Mouse (Mus musculus) G1E-ER4 (cell line): Measurements from ENCODE around the gene Slc9a3r2. TPM values are rescaled to one million over a fixed set of nuclear protein-coding genes. Genes with fewer than 3 reads are reported as not detected.

Source experiments
- GATA1 ChIP-seq: IDR thresholded peaks from one replicate; pipeline ENCODE4 v1.8.0; 2012; ENCODE audit warnings: low read length, inconsistent platforms
- polyA plus RNA-seq: library from polyadenylated mRNA; stranded (reverse); fragments of >175 nt; gene quantifications from 2 replicates; pipeline ENCODE4 v1.2.3, GENCODE M21; 2012

Slc9a3r2 gene
- polyA plus RNA-seq, 1 experiment, result not detected

DNA sequence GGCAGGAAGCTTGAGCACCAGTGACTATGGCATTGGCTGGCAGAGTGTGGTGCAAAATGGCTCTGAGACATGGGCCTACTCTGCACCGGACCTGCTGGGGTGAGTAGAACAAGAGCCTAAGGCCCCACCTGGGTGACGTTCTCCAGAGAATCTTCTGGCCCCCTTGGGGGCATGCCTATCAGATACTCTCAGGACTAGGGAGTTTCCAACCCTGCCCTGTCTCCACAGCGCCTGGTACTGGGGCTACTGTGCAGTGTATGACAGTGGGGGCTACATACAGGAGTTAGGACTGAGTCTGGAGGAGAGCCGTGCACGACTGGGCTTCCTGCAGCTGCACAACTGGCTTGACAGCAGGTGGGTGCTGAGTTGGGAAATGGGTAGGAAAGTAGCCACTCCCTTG is 56.9 kb downstream of the Slc9a3r2 start:
- no peak for TF ChIP-seq GATA1

GRCm38 (mm10) chr17:24591695-24592094 is 58.4 kb downstream of the Slc9a3r2 start:
- TF ChIP-seq GATA1, result no peak

DNA sequence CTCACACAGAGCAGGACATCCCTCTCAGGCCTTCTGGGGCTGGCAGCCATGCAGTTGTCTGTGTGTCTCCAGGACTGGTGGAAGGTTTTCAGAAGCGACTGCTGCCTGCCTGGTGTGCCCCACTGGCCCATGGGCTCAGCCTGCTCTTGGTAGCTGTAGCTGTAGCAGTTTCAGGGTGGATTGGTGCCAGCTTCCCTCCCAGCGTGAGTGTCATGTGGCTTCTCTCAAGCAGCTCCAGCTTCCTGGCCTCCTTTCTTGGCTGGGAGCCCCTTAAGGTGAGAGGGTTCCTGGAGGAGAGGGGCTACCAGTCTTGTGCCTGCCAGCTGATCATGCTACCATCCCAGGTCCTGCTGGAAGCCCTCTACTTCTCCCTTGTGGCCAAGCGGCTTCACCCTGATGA is 59.2 kb downstream of the Slc9a3r2 start:
- TF ChIP-seq GATA1, result no peak

Other genes with a start within 250 kb of the Slc9a3r2 start
- gene Rnps1, start 235.8 kb downstream of the Slc9a3r2 start, polyA plus RNA-seq, result 301 and 446 TPM in 2 replicates
- 47.6 and 64.0 TPM in 2 replicates for gene Eci1, start 223.7 kb downstream of the Slc9a3r2 start, polyA plus RNA-seq
- not detected in 2 replicates for gene Dnase1l2, start 207.2 kb downstream of the Slc9a3r2 start, polyA plus RNA-seq
- 19.4 and 22.8 TPM in 2 replicates for gene E4f1, start 180.0 kb downstream of the Slc9a3r2 start, polyA plus RNA-seq
- gene Pgp, start 179.9 kb downstream of the Slc9a3r2 start, polyA plus RNA-seq, result 75.9 and 87.6 TPM in 2 replicates
- 0.10 TPM in 1 of 2 replicates, not detected in the other for gene Bricd5, start 176.4 kb downstream of the Slc9a3r2 start, polyA plus RNA-seq
- gene Mlst8, start 171.2 kb downstream of the Slc9a3r2 start, polyA plus RNA-seq, result 8.4 and 8.5 TPM in 2 replicates
- 0.01 TPM in 1 of 2 replicates, not detected in the other for gene Caskin1, start 161.7 kb downstream of the Slc9a3r2 start, polyA plus RNA-seq
- gene Traf7, start 122.4 kb downstream of the Slc9a3r2 start, polyA plus RNA-seq, result 239 and 240 TPM in 2 replicates
- gene Rab26, start 116.1 kb downstream of the Slc9a3r2 start, polyA plus RNA-seq, result 0.29 and 0.30 TPM in 2 replicates
- 4.0 and 6.5 TPM in 2 replicates for gene Pkd1, start 100.5 kb downstream of the Slc9a3r2 start, polyA plus RNA-seq
- 45.3 and 52.6 TPM in 2 replicates for gene Tsc2, start 17.7 kb downstream of the Slc9a3r2 start, polyA plus RNA-seq
- 24.0 and 31.0 TPM in 2 replicates for gene Nthl1, start 17.6 kb downstream of the Slc9a3r2 start, polyA plus RNA-seq
- not detected in 2 replicates for gene Npw, start 8.1 kb upstream of the Slc9a3r2 start, polyA plus RNA-seq
- 90.5 and 98.9 TPM in 2 replicates for gene Zfp598, start 19.4 kb upstream of the Slc9a3r2 start, polyA plus RNA-seq
- 0.13 TPM in 2 replicates for gene Syngr3, start 39.6 kb upstream of the Slc9a3r2 start, polyA plus RNA-seq
- 149 and 186 TPM in 2 replicates for gene Gfer, start 45.8 kb upstream of the Slc9a3r2 start, polyA plus RNA-seq
- 0.33 and 0.89 TPM in 2 replicates for gene Noxo1, start 45.9 kb upstream of the Slc9a3r2 start, polyA plus RNA-seq
- gene Tbl3, start 57.3 kb upstream of the Slc9a3r2 start, polyA plus RNA-seq, result 25.6 and 35.3 TPM in 2 replicates
- 0.14 and 0.36 TPM in 2 replicates for gene Rnf151, start 67.7 kb upstream of the Slc9a3r2 start, polyA plus RNA-seq
- 2,301 and 3,917 TPM in 2 replicates for gene Rps2, start 67.8 kb upstream of the Slc9a3r2 start, polyA plus RNA-seq
- gene Ndufb10, start 74.2 kb upstream of the Slc9a3r2 start, polyA plus RNA-seq, result 457 and 647 TPM in 2 replicates
- not detected in 2 replicates for gene Rpl3l, start 77.5 kb upstream of the Slc9a3r2 start, polyA plus RNA-seq
- gene Msrb1, start 86.3 kb upstream of the Slc9a3r2 start, polyA plus RNA-seq, result 11.1 and 11.3 TPM in 2 replicates
- not detected in 2 replicates for gene Hs3st6, start 102.7 kb upstream of the Slc9a3r2 start, polyA plus RNA-seq
- gene Meiob, start 154.0 kb upstream of the Slc9a3r2 start, polyA plus RNA-seq, result 0.14 TPM in 2 replicates
- gene Hagh, start 189.8 kb upstream of the Slc9a3r2 start, polyA plus RNA-seq, result 27.1 and 44.6 TPM in 2 replicates
- gene Fahd1, start 200.0 kb upstream of the Slc9a3r2 start, polyA plus RNA-seq, result 5.3 and 5.9 TPM in 2 replicates
- 0.02 and 0.03 TPM in 2 replicates for gene Igfals, start 215.7 kb upstream of the Slc9a3r2 start, polyA plus RNA-seq
- gene Nubp2, start 236.0 kb upstream of the Slc9a3r2 start, polyA plus RNA-seq, result 61.9 and 127 TPM in 2 replicates
- 37.1 and 46.2 TPM in 2 replicates for gene Spsb3, start 236.3 kb upstream of the Slc9a3r2 start, polyA plus RNA-seq
- gene Eme2, start 244.8 kb upstream of the Slc9a3r2 start, polyA plus RNA-seq, result 35.4 and 42.9 TPM in 2 replicates
- gene Mrps34, start 244.8 kb upstream of the Slc9a3r2 start, polyA plus RNA-seq, result 151 and 160 TPM in 2 replicates
- 30.3 and 35.4 TPM in 2 replicates for gene Nme3, start 246.2 kb upstream of the Slc9a3r2 start, polyA plus RNA-seq